Mouse (Mus musculus) lung, postnatal 0 days (tissue): ENCODE data around the gene Evi5l. TPM values are rescaled to one million over a fixed set of nuclear protein-coding genes. Genes with fewer than 3 reads are reported as not detected.

ENCODE experiments used
- ATAC-seq: fragments of 200-750 bp; cut with Nextera tagmentation; 2 replicates; pipeline ENCODE4 v1.8.0; 2017; ENCODE audit warnings: moderate library complexity
- DNase-seq: peaks from one replicate; pipeline ENCODE4 v3.0.0-alpha.2; 2016; ENCODE audit warnings: low spot score
- H3K27ac ChIP-seq: fragments of 300-500 bp; sonication (generic); 2 replicates; pipeline ENCODE4 v1.5.1; 2014; ENCODE audit warnings: antibody characterized with exemption, mild to moderate bottlenecking, low read length, mixed read lengths
- H3K27me3 ChIP-seq: fragments of 300-500 bp; sonication (generic); replicated peaks from 2 replicates; pipeline ENCODE4 v1.6.1; 2014; ENCODE audit warnings: low read length, mixed read lengths; ENCODE audit not compliant: insufficient read depth
- H3K36me3 ChIP-seq: fragments of 300-500 bp; sonication (generic); 2 replicates; pipeline ENCODE4 v1.6.1; 2014; ENCODE audit warnings: low read length, mixed read lengths; ENCODE audit not compliant: insufficient read depth
- H3K4me1 ChIP-seq: fragments of 300-500 bp; sonication (generic); 2 replicates; pipeline ENCODE4 v1.6.1; 2014; ENCODE audit warnings: antibody characterized with exemption, low read depth, low read length, mixed read lengths; ENCODE audit not compliant: insufficient read depth
- H3K4me2 ChIP-seq: fragments of 300-500 bp; sonication (generic); replicated peaks from 2 replicates; pipeline ENCODE4 v1.6.1; 2014; ENCODE audit warnings: low read depth, mild to moderate bottlenecking, low read length, moderate library complexity, mixed read lengths
- H3K4me3 ChIP-seq: fragments of 300-500 bp; sonication (generic); 2 replicates; pipeline ENCODE4 v1.5.1; 2014; ENCODE audit warnings: low read depth, low read length
- H3K9ac ChIP-seq: fragments of 300-500 bp; sonication (generic); replicated peaks from 2 replicates; pipeline ENCODE4 v1.6.1; 2014; ENCODE audit warnings: low read depth, mild to moderate bottlenecking
- H3K9me3 ChIP-seq: fragments of 300-500 bp; sonication (generic); 2 replicates; pipeline ENCODE4 v1.6.1; 2016; ENCODE audit warnings: low read length, mixed read lengths
- CTCF ChIP-seq: IDR thresholded peaks from 2 replicates; pipeline ENCODE4 v1.5.1; 2016; ENCODE audit warnings: antibody characterized with exemption, mild to moderate bottlenecking
- EP300 ChIP-seq: IDR thresholded peaks from 2 replicates; pipeline ENCODE4 v1.6.1; 2016; ENCODE audit warnings: antibody characterized with exemption, mild to moderate bottlenecking, control low read depth
- WGBS: fragments of 180-500 bp; shearing (Covaris S2); extraction: QIAGEN DNeasy Blood & Tissue Kit; methylation state at CpG from one replicate; pipeline ENCODE4 v1.1.7; 2014; 5-methylcytosine and 5-hydroxymethylcytosine counted together
- polyA plus RNA-seq: library from polyadenylated mRNA; unstranded; fragments of >200 nt; fragmentation: Nextera tagmentation; extraction: Ambion mirVana; gene quantifications from 2 replicates; pipeline ENCODE4 v1.2.1, GENCODE M21; 2015

The Evi5l gene
- polyA plus RNA-seq, 1 experiment from 2014 or later = 11.9 TPM

DNA sequence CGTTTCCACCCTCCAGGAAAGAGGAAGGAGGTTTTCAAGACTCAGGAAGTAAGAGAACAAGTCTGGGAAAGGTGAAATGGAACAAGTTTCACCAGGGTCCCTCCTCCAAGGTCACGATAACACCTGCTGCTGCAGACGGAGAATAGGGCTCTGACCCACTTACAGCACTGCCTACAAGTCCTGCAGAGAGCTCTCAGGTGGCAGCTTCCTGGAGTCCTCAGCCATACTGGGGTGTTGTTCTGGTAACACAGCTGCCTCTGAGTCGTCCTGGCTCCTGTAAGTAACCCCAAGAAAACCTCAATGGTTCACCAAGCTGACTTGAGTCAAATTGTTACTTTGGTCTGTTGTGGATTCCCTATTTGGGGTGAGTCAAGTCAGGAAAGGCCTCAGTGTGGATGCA is 3.6 kb upstream of the Evi5l start:
- Histone ChIP-seq H3K4me2 (no peak overlapping the region), H3K9ac (no peak overlapping the region), H3K36me3 (no peaks in the 10 kb centered on the region), H3K9me3 (no peaks in the 10 kb centered on the region), H3K4me3 (no peak overlapping the region), H3K27me3 (no peaks in the 10 kb centered on the region), H3K4me1 (no peaks in the 10 kb centered on the region), H3K27ac (no peak overlapping the region)
- ATAC-seq (no peak), DNase-seq (no peak)
- WGBS = 44% methylated on average over 4 of the region's 4 CpGs
- TF ChIP-seq EP300 = no peak
- TF ChIP-seq CTCF = no peak

DNA sequence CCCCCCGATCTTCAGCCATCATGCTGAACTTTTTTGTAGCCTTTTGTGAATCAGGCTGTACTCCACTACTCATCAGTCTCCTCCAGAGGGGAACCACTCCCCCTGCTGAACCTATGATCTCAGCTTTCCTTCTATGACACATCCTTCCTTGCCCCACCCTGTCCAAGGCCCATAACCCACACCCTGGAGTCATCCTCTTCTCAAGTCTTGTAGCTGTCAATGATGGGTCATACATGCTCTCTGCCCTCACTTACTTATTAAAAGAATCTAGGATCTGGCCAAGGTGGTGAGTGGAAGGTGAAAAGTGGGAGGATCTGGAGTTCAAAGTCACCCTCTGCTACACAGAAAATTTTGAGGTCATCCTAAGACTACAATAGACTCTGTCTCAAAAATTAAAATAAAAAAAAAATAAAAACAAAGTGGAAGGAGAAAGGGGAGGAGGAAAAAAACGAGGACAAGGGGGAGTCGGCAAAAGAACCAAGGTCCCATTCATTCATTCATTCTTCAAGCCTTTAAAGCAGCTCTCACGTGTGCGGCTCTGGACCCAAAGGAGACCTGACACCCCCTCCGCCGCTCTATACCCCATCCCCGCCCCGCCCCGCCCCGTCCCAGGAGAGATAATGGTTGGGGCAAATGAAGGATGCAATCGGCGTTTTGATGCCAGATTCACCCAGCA is 1.1 kb upstream of the Evi5l start:
- H3K4me2 ChIP-seq = peak overlapping the region; percentile 66
- H3K9ac ChIP-seq = no peak overlapping the region
- H3K27me3 ChIP-seq = no peaks in the 10 kb centered on the region
- no peak for ATAC-seq
- no peaks in the 10 kb centered on the region for H3K9me3 ChIP-seq
- TF ChIP-seq CTCF (no peak), EP300 (peak; percentile 25)
- H3K27ac ChIP-seq = 0 out of 2 replicates have a peak overlapping the region, but pooled peaks have one; percentile 3
- H3K4me3 ChIP-seq = peak overlapping the region; percentile 82
- H3K36me3 ChIP-seq = no peaks in the 10 kb centered on the region
- 8% methylated on average over 13 of the region's 13 CpGs for WGBS
- DNase-seq = peak; percentile 49
- no peaks in the 10 kb centered on the region for H3K4me1 ChIP-seq

GRCm38 (mm10) chr8:4166881-4167525 is 636 bp downstream of the Evi5l start:
- Histone ChIP-seq H3K4me1 (no peaks in the 10 kb centered on the region), H3K9ac (peak overlapping the region; percentile 66), H3K36me3 (no peaks in the 10 kb centered on the region), H3K27me3 (no peaks in the 10 kb centered on the region), H3K4me3 (peak overlapping the region; percentile 82), H3K27ac (no peak overlapping the region), H3K4me2 (peak overlapping the region; percentile 93), H3K9me3 (no peaks in the 10 kb centered on the region)
- ATAC-seq = no peak
- peak; percentile 27 for DNase-seq
- no peak for TF ChIP-seq EP300
- no peak for TF ChIP-seq CTCF
- 5% methylated on average over 7 of the region's 10 CpGs for WGBS

DNA sequence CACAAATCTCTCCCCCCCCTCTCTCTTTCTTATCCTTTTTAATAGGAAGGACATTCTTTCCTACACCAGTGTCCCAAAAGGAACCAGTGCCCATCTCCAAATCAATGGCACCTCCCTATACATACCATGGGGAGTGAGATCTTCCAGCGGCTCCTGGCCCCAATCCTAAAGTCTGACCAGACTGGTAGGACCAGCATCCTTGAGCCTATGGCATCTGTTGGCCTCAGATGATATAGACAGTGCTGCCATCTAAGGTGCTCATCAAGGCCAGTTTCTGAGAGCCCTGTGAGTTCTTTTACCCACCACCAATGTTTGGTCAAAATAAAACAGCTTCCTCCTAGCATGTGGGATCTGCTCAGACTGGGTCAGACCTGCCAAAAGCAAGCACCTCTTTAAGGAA is 1.6 kb downstream of the Evi5l start:
- H3K36me3 ChIP-seq = no peaks in the 10 kb centered on the region
- no peak for DNase-seq
- no peak overlapping the region for H3K27ac ChIP-seq
- no peak overlapping the region for H3K4me2 ChIP-seq
- TF ChIP-seq EP300 = no peak
- TF ChIP-seq CTCF = no peak
- H3K9me3 ChIP-seq = no peaks in the 10 kb centered on the region
- H3K4me1 ChIP-seq = no peaks in the 10 kb centered on the region
- ATAC-seq = no peak
- no peak overlapping the region for H3K4me3 ChIP-seq
- H3K9ac ChIP-seq = no peak overlapping the region
- H3K27me3 ChIP-seq = no peaks in the 10 kb centered on the region
- 100% methylated on average over 1 of the region's 1 CpGs for WGBS

- H3K36me3 ChIP-seq = no peaks in the 10 kb centered on the region
- H3K27ac ChIP-seq = no peak overlapping the region
- no peak overlapping the region for H3K4me2 ChIP-seq
- no peak overlapping the region for H3K4me3 ChIP-seq
- H3K9ac ChIP-seq = no peak overlapping the region
- no peaks in the 10 kb centered on the region for H3K27me3 ChIP-seq
- 73% methylated on average over 3 of the region's 3 CpGs for WGBS
- ATAC-seq = no peak
- H3K4me1 ChIP-seq = no peaks in the 10 kb centered on the region
- no peaks in the 10 kb centered on the region for H3K9me3 ChIP-seq
- DNase-seq = no peak
- TF ChIP-seq EP300 (no peak), CTCF (no peak)
Observed at GRCm38 (mm10) chr8:4172486-4172885, 6.1 kb downstream of the Evi5l start.

GRCm38 (mm10) chr8:4174018-4174417 is 7.7 kb downstream of the Evi5l start:
- TF ChIP-seq EP300 (no peak), CTCF (no peak)
- no peak for ATAC-seq
- Histone ChIP-seq H3K9me3 (no peaks in the 10 kb centered on the region), H3K27ac (no peak overlapping the region), H3K36me3 (no peaks in the 10 kb centered on the region), H3K4me3 (no peak overlapping the region), H3K27me3 (no peaks in the 10 kb centered on the region), H3K4me1 (no peaks in the 10 kb centered on the region), H3K4me2 (no peak overlapping the region), H3K9ac (no peak overlapping the region)
- DNase-seq = no peak
- 78% methylated on average over 2 of the region's 2 CpGs for WGBS
